Mouse (Mus musculus): ENCODE results near the gene Exoc3l4.

The Exoc3l4 gene

GRCm38 (mm10) chr12:111434745-111435327 is 18.0 kb downstream of the Exoc3l4 start:
- no peak for DNase-seq

- DNase-seq, result no peak
Measured at GRCm38 (mm10) chr12:111436170-111436569, 19.4 kb downstream of the Exoc3l4 start.

- DNase-seq, result no peak
Measured at GRCm38 (mm10) chr12:111436640-111437039, 19.8 kb downstream of the Exoc3l4 start.

DNA sequence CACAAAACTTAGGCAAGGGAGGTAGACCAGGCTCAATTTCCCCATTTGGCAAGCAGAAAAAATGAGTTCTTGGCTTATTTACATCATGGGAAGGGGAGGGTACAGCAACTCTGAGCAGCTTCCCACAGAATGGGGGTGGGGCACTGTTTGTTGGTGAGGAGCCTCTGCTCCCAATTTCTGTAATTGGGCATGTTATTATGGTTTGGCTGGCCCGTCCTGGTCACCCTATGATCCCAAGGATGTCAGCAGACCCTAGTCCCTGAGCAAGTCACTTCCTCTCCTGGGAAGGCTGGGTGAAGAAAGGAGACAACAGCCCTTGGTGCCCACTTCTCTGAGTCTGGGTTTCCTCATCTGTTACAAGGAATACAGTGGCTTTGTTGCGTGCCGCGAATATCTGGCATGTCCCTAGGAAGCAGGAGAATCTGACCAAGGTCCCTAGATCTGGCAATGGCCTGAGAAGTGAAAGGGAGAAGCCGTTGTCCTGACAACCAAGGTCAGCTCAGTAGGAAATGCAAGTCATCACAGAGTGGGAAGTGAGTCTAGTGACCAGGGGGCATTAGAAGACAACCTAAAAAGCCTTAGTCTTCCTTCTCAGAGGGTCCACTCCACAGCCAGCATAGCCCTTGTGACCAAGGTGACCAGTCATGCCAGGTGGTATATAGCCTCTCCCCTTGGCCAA is 20.5 kb downstream of the Exoc3l4 start:
- no peak for DNase-seq

GRCm38 (mm10) chr12:111438850-111439249 is 22.0 kb downstream of the Exoc3l4 start:
- no peak for DNase-seq

DNA sequence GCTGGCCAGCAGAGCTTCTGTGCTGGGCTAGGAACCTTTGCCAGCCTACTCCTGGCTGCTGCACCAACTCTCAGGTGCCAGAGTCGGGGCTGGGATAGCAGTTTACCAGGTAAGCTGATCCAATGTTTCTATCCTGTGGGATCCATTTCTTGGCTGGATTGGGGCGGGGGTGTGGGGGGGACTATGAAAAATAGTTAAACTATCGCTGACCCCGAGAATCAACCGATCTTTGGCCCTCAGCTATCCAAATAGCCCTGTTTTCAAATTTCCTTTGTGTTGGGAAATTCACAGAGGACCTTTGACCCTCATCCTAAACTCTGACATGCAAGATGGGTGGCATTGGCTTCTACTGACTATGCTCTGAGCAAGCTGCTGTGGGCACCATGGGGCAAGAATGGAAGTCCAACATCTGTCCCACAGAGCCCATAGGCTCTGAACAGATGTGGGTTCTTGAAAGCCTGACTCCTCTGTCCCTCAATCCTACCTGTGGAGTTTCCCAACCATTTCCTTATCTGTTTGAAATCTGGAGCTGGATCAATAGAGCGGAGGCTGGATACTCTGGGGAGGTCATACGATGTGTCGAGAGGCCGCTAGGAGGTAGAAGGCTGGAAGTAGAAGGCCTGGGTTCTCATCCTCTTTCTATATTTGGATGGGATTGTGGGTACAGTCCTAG is 24.0 kb downstream of the Exoc3l4 start:
- no peak for DNase-seq

- no peak for DNase-seq
Measured at GRCm38 (mm10) chr12:111441523-111441922, 24.7 kb downstream of the Exoc3l4 start.

GRCm38 (mm10) chr12:111442309-111443010 is 25.6 kb downstream of the Exoc3l4 start, which contains the start of gene Tnfaip2:
TSS of gene Tnfaip2 (plus strand) at chr12:111442469.
- DNase-seq, result no peak

DNA sequence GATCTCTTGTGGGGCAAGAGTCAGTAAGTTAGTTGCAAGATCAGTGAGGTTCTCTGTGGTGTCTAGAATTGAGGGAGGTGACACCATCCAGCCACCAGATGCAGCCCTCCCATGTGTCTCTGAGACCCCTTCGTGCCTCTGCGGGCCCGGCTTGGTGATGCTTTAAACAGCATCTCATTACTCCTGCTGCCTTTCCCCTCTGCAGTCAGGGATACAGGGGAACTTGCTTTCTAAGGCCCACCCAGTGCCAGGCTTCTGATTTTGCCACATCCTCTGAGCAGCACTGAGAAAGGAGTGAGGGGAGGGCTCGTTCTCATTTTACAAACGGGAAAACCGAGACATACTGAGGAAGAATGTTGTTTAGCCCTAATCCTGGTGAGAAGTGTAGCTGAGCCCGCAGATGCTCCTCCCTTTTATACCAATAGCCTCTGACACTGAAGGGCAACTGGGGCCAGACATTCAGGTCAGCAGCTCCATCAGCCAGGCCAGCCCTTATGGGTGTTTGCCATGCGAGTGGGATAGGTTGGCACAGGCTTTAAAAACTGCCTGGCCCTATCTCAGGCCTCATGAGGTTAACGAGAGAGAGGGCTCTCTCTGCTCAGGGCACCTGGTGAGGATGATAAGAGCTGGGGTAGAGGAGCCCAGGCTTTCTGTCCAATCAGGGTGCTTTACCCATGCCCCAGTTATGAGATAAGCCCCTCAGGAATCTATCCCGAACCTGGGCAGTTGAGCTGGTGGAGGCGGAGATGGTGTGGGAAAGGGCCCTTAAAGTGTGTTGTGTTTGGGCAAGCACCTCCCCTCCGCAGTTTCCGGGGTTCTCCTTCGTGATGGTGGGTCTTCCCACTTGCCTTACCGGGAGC is 26.4 kb downstream of the Exoc3l4 start:
- DNase-seq, result no peak

DNA sequence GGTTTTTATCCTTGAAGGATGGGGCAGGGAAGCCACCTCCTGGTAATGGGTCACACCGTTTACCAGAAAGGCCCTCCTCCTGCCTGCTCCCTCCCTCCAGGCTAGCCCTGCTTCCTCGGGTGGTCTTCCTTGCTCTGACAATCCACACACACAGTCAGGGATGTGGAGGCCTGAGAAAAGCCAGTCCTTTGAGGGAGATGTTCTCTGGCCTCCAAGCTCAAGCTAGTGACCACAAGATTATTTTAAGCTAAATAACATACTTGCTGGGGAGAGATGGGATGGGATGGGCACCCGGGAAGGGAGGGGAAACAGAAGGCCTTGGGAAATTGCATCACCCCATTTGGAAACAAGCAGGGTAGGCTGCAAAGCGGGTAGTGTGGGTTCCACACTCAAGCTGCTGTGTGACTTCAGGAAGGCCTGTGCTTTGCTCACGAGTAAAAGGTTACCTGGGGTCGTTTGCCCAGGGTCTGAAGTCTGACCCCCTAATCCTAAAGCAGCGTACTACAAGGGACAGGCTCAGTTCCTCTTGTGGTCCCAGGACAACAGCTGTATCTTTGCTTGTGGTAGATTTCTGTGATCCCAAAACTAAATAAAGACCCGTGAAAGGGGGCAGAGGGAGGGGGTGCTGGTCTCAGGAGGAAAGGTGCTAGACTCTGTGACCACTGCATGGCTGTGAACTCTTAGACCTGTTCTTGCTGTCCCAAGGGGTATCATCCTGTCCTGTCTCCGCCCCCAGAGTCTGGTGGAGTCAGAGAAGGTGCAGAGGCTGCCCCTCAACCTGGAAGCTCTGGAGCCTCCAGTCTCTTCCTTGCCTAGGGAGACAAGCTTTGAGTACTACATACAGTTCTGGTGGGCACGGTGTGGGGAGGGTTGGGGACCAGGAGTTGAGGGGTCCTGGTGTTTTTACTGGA is 27.4 kb downstream of the Exoc3l4 start:
- no peak for DNase-seq

GRCm38 (mm10) chr12:111445161-111445889 is 28.5 kb downstream of the Exoc3l4 start:
- DNase-seq, result no peak

GRCm38 (mm10) chr12:111445890-111446613 is 29.2 kb downstream of the Exoc3l4 start:
- no peak for DNase-seq

DNA sequence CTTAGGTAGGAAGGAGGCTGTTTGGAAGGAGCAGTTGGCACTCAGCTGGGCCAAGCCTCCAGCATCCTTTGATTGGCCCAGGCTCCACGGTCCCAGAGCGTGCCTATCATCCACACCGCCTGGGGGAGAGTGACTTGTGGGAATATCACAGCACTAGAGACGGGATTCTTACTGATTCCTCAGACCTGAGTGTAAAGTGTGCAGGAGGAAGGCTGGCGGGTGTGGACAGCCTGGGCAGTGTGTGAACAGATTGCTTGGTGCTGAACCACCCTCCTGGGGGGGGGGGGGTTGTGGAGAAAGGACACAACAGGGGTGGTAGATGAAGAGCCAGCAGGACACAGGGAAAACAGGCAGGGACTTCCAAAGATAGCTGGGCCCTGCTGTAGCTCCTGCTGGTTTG is 29.9 kb downstream of the Exoc3l4 start:
- DNase-seq, result no peak

DNA sequence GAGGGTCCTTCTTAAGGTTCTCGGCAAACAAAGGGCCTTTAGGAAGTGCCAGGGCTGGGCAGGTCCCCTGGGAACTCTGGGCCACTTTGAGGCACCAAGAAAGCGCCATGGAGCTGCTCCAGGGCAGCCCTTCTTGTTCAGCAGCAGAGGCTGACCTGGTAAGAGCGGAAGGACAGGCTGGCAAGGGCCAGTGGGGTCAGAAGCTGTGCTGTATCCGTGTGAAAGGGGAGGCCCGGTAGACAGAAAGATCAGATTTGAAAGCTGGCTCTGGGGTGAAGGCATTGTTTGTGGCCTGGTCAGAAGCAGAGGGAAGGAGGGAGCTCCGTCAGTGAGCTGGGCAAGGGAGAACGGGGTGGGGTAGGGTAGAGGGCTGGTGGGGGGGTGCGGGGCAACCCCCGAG is 30.5 kb downstream of the Exoc3l4 start:
- DNase-seq, result no peak

- no peak for DNase-seq
Measured at GRCm38 (mm10) chr12:111447898-111448760, 31.3 kb downstream of the Exoc3l4 start.

- no peak for DNase-seq
Measured at GRCm38 (mm10) chr12:111448931-111449705, 32.3 kb downstream of the Exoc3l4 start.

DNA sequence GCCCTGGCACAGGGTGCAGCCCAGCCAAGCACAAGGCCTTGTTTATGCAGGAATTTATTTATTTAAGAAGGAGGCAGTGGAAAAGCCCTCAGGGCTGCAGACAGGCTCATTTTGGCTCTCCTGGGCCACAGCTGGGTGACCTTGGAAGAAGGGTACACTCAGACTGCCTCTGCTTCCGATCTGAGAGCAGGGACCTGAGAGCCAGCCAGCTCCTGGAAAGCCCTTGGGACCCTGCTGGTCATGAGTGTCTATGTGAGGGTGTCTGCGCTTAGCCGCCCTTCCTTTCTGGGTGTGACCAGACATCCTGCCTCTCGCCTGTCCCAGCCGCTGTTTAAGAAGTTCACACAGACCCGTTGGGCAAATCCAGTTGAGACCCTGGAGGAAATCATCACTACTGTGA is 33.5 kb downstream of the Exoc3l4 start:
- DNase-seq, result no peak

- no peak for DNase-seq
Measured at GRCm38 (mm10) chr12:111451561-111451960, 34.7 kb downstream of the Exoc3l4 start.

Measured in cerebellum, adult 18-20 months (tissue).